Mouse (Mus musculus) MEL (cell line): ENCODE data around the gene Phf21a. TPM values are rescaled to one million over a fixed set of nuclear protein-coding genes. Genes with fewer than 3 reads are reported as not detected.

Experiments
- DNase-seq: peaks from one replicate; pipeline ENCODE4 v3.0.0; 2011; ENCODE audit warnings: low read depth, low spot score
- H3K27ac ChIP-seq: 2 replicates; pipeline ENCODE4 v1.5.1; 2012; ENCODE audit warnings: low read depth, mild to moderate bottlenecking, control low read depth, low read length, moderate library complexity; ENCODE audit not compliant: control insufficient read depth
- H3K27me3 ChIP-seq, 2 experiments: fragments of 150-350 bp in 1 of 2; sonication (generic) in 1 of 2; 2 replicates each; pipeline ENCODE4 v1.6.1; 2012; ENCODE audit warnings: low read length in 2 of 2, mild to moderate bottlenecking in 2 of 2, improper control_type of control experiment in 1 of 2, moderate library complexity in 1 of 2; ENCODE audit not compliant: insufficient read depth in 2 of 2, control insufficient read depth in 1 of 2
- H3K36me3 ChIP-seq, 2 experiments: 2 replicates each; pipeline ENCODE4 v1.6.1; 2012 to 2014; ENCODE audit warnings: low read length in 2 of 2, improper control_type of control experiment in 1 of 2, inconsistent platforms in 1 of 2, mild to moderate bottlenecking in 1 of 2; ENCODE audit not compliant: insufficient read depth in 2 of 2, control insufficient read depth in 1 of 2
- H3K4me1 ChIP-seq, 2 experiments: fragments of 150-350 bp in 1 of 2; sonication (generic) in 1 of 2; 2 replicates each; pipeline ENCODE4 v1.6.1; 2012; ENCODE audit warnings: low read length in 2 of 2, improper control_type of control experiment in 1 of 2, mild to moderate bottlenecking in 1 of 2; ENCODE audit not compliant: insufficient read depth in 2 of 2, control insufficient read depth in 1 of 2
- H3K4me3 ChIP-seq, 2 experiments: fragments of 150-350 bp in 1 of 2; sonication (generic) in 1 of 2; 2 replicates each; pipeline ENCODE4 v1.5.1; 2012; ENCODE audit warnings: low read depth in 2 of 2, low read length in 2 of 2, mild to moderate bottlenecking in 2 of 2, moderate library complexity in 2 of 2, control low read depth in 1 of 2, improper control_type of control experiment in 1 of 2; ENCODE audit not compliant: control insufficient read depth in 1 of 2, insufficient read depth in 1 of 2
- H3K79me2 ChIP-seq: 2 replicates; pipeline ENCODE4 v1.6.1; 2012; ENCODE audit warnings: mild to moderate bottlenecking, low read length, moderate library complexity; ENCODE audit not compliant: control insufficient read depth, poor library complexity, insufficient read depth
- H3K9ac ChIP-seq: 2 replicates; pipeline ENCODE4 v1.6.1; 2012; ENCODE audit warnings: low read depth, mild to moderate bottlenecking, control low read depth, low read length, moderate library complexity; ENCODE audit not compliant: control insufficient read depth, poor library complexity, severe bottlenecking
- H3K9me3 ChIP-seq: fragments of 150-350 bp; sonication (generic); replicated peaks from 2 replicates; pipeline ENCODE4 v1.6.1; 2012; ENCODE audit warnings: mild to moderate bottlenecking, low read length, improper control_type of control experiment, moderate library complexity; ENCODE audit not compliant: insufficient read depth
- CHD1 ChIP-seq: IDR thresholded peaks from 2 replicates; pipeline ENCODE4 v1.6.1; 2012; ENCODE audit warnings: low read depth, mild to moderate bottlenecking, inconsistent platforms, low read length, improper control_type of control experiment
- CHD2 ChIP-seq: IDR thresholded peaks from 2 replicates; pipeline ENCODE4 v1.6.1; 2011; ENCODE audit warnings: low read length, improper control_type of control experiment
- CTCF ChIP-seq, 3 experiments: IDR thresholded peaks in 2 of 3; conservative IDR thresholded peaks in 1 of 3; 2 replicates each; pipeline ENCODE4 v1.5.1; 2011 to 2012; ENCODE audit warnings: low read length in 3 of 3, low read depth in 2 of 3, mild to moderate bottlenecking in 2 of 3, improper control_type of control experiment in 1 of 3, inconsistent platforms in 1 of 3, mixed read lengths in 1 of 3, moderate library complexity in 1 of 3; ENCODE audit not compliant: control insufficient read depth in 1 of 3, insufficient read depth in 1 of 3, poor library complexity in 1 of 3, severe bottlenecking in 1 of 3
- E2F4 ChIP-seq: IDR thresholded peaks from 2 replicates; pipeline ENCODE4 v1.6.1; 2011; ENCODE audit warnings: low read depth, low read length, improper control_type of control experiment, borderline replicate concordance
- ELF1 ChIP-seq: IDR thresholded peaks from 2 replicates; pipeline ENCODE4 v1.6.1; 2014; ENCODE audit warnings: low read depth, mild to moderate bottlenecking, inconsistent platforms, low read length, improper control_type of control experiment, moderate library complexity
- EP300 ChIP-seq, 2 experiments: IDR thresholded peaks; 2 replicates each; pipeline ENCODE4 v1.6.1; 2011; ENCODE audit warnings: improper control_type of control experiment in 2 of 2, low read length in 2 of 2, low read depth in 1 of 2, mild to moderate bottlenecking in 1 of 2
- ETS1 ChIP-seq: IDR thresholded peaks from 2 replicates; pipeline ENCODE4 v1.6.1; 2012; ENCODE audit warnings: low read depth, mild to moderate bottlenecking, inconsistent platforms, low read length, improper control_type of control experiment, moderate library complexity
- GABPA ChIP-seq: IDR thresholded peaks from 2 replicates; pipeline ENCODE4 v1.6.1; 2012; ENCODE audit warnings: low read depth, mild to moderate bottlenecking, inconsistent platforms, low read length, improper control_type of control experiment, moderate library complexity
- GATA1 ChIP-seq: IDR thresholded peaks from 2 replicates; pipeline ENCODE4 v1.6.1; 2011; ENCODE audit warnings: low read depth, low read length, improper control_type of control experiment
- KAT2A ChIP-seq: conservative IDR thresholded peaks from 2 replicates; pipeline ENCODE4 v1.6.1; 2012; ENCODE audit warnings: low read depth, low read length, improper control_type of control experiment, inconsistent platforms
- MAZ ChIP-seq: IDR thresholded peaks from 2 replicates; pipeline ENCODE4 v1.6.1; 2012; ENCODE audit warnings: low read depth, mild to moderate bottlenecking, inconsistent platforms, low read length, improper control_type of control experiment
- MEF2A ChIP-seq: IDR thresholded peaks from 2 replicates; pipeline ENCODE4 v1.6.1; 2014; ENCODE audit warnings: low read depth, mild to moderate bottlenecking, inconsistent platforms, low read length, improper control_type of control experiment; ENCODE audit not compliant: poor library complexity, insufficient replicate concordance, severe bottlenecking; ENCODE audit errors: extremely low read depth
- MXI1 ChIP-seq: IDR thresholded peaks from 2 replicates; pipeline ENCODE4 v1.6.1; 2011; ENCODE audit warnings: mild to moderate bottlenecking, low read depth, low read length, improper control_type of control experiment
- MYB ChIP-seq: IDR thresholded peaks from 2 replicates; pipeline ENCODE4 v1.6.1; 2011; ENCODE audit warnings: mild to moderate bottlenecking, low read depth, low read length, improper control_type of control experiment
- NELFE ChIP-seq: IDR thresholded peaks from 2 replicates; pipeline ENCODE4 v1.6.1; 2011; ENCODE audit warnings: low read depth, low read length, improper control_type of control experiment
- NRF1 ChIP-seq: IDR thresholded peaks from 2 replicates; pipeline ENCODE4 v1.6.1; 2014; ENCODE audit warnings: low read depth, mild to moderate bottlenecking, inconsistent platforms, low read length, improper control_type of control experiment, moderate library complexity; ENCODE audit not compliant: poor library complexity, insufficient read depth, severe bottlenecking
- POLR2AphosphoS2 ChIP-seq: IDR thresholded peaks from 2 replicates; pipeline ENCODE4 v1.6.1; 2011; ENCODE audit warnings: low read length, improper control_type of control experiment
- RAD21 ChIP-seq: IDR thresholded peaks from 2 replicates; pipeline ENCODE4 v1.6.1; 2011; ENCODE audit warnings: mild to moderate bottlenecking, low read depth, low read length, improper control_type of control experiment
- RCOR1 ChIP-seq: IDR thresholded peaks from 2 replicates; pipeline ENCODE4 v1.6.1; 2012; ENCODE audit warnings: low read depth, mild to moderate bottlenecking, inconsistent platforms, low read length, improper control_type of control experiment
- SIN3A ChIP-seq: IDR thresholded peaks from 2 replicates; pipeline ENCODE4 v1.6.1; 2012; ENCODE audit warnings: low read length, improper control_type of control experiment, inconsistent platforms
- TAL1 ChIP-seq: IDR thresholded peaks from 2 replicates; pipeline ENCODE4 v1.6.1; 2012; ENCODE audit warnings: mild to moderate bottlenecking, inconsistent platforms, low read length, moderate library complexity, mixed read lengths
- TBP ChIP-seq: IDR thresholded peaks from 2 replicates; pipeline ENCODE4 v1.8.0; 2011; ENCODE audit warnings: low read depth, low read length, improper control_type of control experiment
- TCF12 ChIP-seq: IDR thresholded peaks from 2 replicates; pipeline ENCODE4 v1.6.1; 2014; ENCODE audit warnings: low read depth, mild to moderate bottlenecking, inconsistent platforms, low read length, improper control_type of control experiment, moderate library complexity
- UBTF ChIP-seq: IDR thresholded peaks from 2 replicates; pipeline ENCODE4 v1.6.1; 2012; ENCODE audit warnings: low read depth, mild to moderate bottlenecking, inconsistent platforms, low read length, improper control_type of control experiment, moderate library complexity, borderline replicate concordance; ENCODE audit not compliant: insufficient read depth
- USF1 ChIP-seq: IDR thresholded peaks from 2 replicates; pipeline ENCODE4 v1.6.1; 2014; ENCODE audit warnings: low read depth, mild to moderate bottlenecking, inconsistent platforms, low read length, improper control_type of control experiment, moderate library complexity
- ZC3H11A ChIP-seq: IDR thresholded peaks from 2 replicates; pipeline ENCODE4 v1.6.1; 2012; ENCODE audit warnings: low read depth, mild to moderate bottlenecking, inconsistent platforms, low read length, improper control_type of control experiment
- ZKSCAN1 ChIP-seq: IDR thresholded peaks from 2 replicates; pipeline ENCODE4 v1.6.1; 2012; ENCODE audit warnings: low read depth, mild to moderate bottlenecking, inconsistent platforms, low read length, improper control_type of control experiment, moderate library complexity
- ZMIZ1 ChIP-seq: IDR thresholded peaks from 2 replicates; pipeline ENCODE4 v1.6.1; 2012; ENCODE audit warnings: low read depth, mild to moderate bottlenecking, inconsistent platforms, low read length, improper control_type of control experiment, moderate library complexity
- ZNF384 ChIP-seq: IDR thresholded peaks from 2 replicates; pipeline ENCODE4 v1.6.1; 2012; ENCODE audit warnings: low read depth, mild to moderate bottlenecking, inconsistent platforms, low read length, improper control_type of control experiment
- polyA plus RNA-seq, 2 experiments: library from polyadenylated mRNA; stranded (reverse) in 1 of 2; unstranded in 1 of 2; fragments of >175 nt in 1 of 2; fragments of >200 nt in 1 of 2; gene quantifications; 2 replicates each; pipeline versions ENCODE4 v1.2.1 to v1.2.4; 2012; ENCODE audit warnings: low replicate concordance in 2 of 2, low read depth in 1 of 2; ENCODE audit not compliant: insufficient read length in 2 of 2, insufficient read depth in 1 of 2, missing spikeins in 1 of 2
- total RNA-seq: library from RNA; depleted of rRNA; stranded (reverse); fragments of 300-350 nt; gene quantifications from 2 replicates; pipeline ENCODE4 v1.2.3, GENCODE M21; 2012

The Phf21a gene
- total and polyA plus RNA-seq, 3 experiments, result 4.7 to 245 (median 15.6) TPM

- Histone ChIP-seq H3K36me3 (no peaks in the 10 kb centered on the region), H3K27ac (no peak overlapping the region)
- peak; percentile 11 for DNase-seq
These were observed 268.0 kb downstream of the Phf21a start for GRCm38 (mm10) chr2:92360893-92361292.

GRCm38 (mm10) chr2:92361795-92362194 is 268.9 kb downstream of the Phf21a start:
- DNase-seq, result no peak

More at GRCm38 (mm10) chr2:92360893-92361292, 268.0 kb downstream of the Phf21a start:
- no peaks in the 10 kb centered on the region for H3K9me3 ChIP-seq
- TF ChIP-seq GABPA (no peak), SIN3A (no peak), MYB (no peak)
- H3K79me2 ChIP-seq, result no peaks in the 10 kb centered on the region
- H3K4me3 ChIP-seq, result no peak overlapping the region
- H3K27me3 ChIP-seq, result no peaks in the 10 kb centered on the region
- H3K9ac ChIP-seq, result no peak overlapping the region
- H3K4me1 ChIP-seq, result no peaks in the 10 kb centered on the region

GRCm38 (mm10) chr2:92362571-92363228 is 269.8 kb downstream of the Phf21a start:
- Histone ChIP-seq H3K4me3 (no peak overlapping the region), H3K27ac (no peak overlapping the region), H3K9ac (no peak overlapping the region), H3K36me3 (no peaks in the 10 kb centered on the region), H3K79me2 (no peaks in the 10 kb centered on the region), H3K4me1 (no peaks in the 10 kb centered on the region), H3K9me3 (no peaks in the 10 kb centered on the region), H3K27me3 (no peaks in the 10 kb centered on the region)
- DNase-seq, result no peak
- no peak for TF ChIP-seq ZMIZ1
- no peak for TF ChIP-seq TCF12
- no peak for TF ChIP-seq MAZ
- TF ChIP-seq NELFE, result no peak
- no peak for TF ChIP-seq E2F4
- TF ChIP-seq EP300 (IDR thresholded peaks at IDR 0.05; ENCODE audit: low read depth in 1 of 2, low read length in 2 of 2), result no peak
- no peak for TF ChIP-seq ZC3H11A
- TF ChIP-seq MXI1, result no peak
- no peak for TF ChIP-seq ETS1
- no peak for TF ChIP-seq USF1
- TF ChIP-seq KAT2A, result no peak
- no peak for TF ChIP-seq TBP
- no peak for TF ChIP-seq UBTF
- no peak for TF ChIP-seq MEF2A
- no peak for TF ChIP-seq ELF1

More at GRCm38 (mm10) chr2:92361795-92362194, 268.9 kb downstream of the Phf21a start:
- H3K9me3 ChIP-seq, result no peaks in the 10 kb centered on the region
- H3K36me3 ChIP-seq, result no peaks in the 10 kb centered on the region
- H3K79me2 ChIP-seq, result no peaks in the 10 kb centered on the region
- no peak overlapping the region for H3K4me3 ChIP-seq
- H3K9ac ChIP-seq, result no peak overlapping the region
- no peak overlapping the region for H3K27ac ChIP-seq
- no peak for TF ChIP-seq TAL1
- no peak for TF ChIP-seq RAD21
- TF ChIP-seq RCOR1, result no peak
- TF ChIP-seq MYB, result no peak
- no peak for TF ChIP-seq POLR2AphosphoS2
- TF ChIP-seq SIN3A, result no peak
- no peak for TF ChIP-seq EP300 (IDR thresholded peaks at IDR 0.05; ENCODE audit: low read depth in 1 of 2, low read length in 2 of 2)
- TF ChIP-seq NRF1, result no peak
- no peak for TF ChIP-seq USF1
- no peak for TF ChIP-seq ZC3H11A
- no peak for TF ChIP-seq GATA1
- TF ChIP-seq KAT2A, result no peak
- no peak for TF ChIP-seq ZNF384
- no peak for TF ChIP-seq ZMIZ1
- TF ChIP-seq CHD2, result no peak
- TF ChIP-seq CTCF (IDR thresholded peaks at IDR 0.05 in 2 of 3, conservative IDR thresholded peaks at IDR 0.05 in 1 of 3; ENCODE audit: control insufficient read depth in 1 of 3, insufficient read depth in 1 of 3, low read depth in 2 of 3, low read length in 3 of 3, poor library complexity in 1 of 3, severe bottlenecking in 1 of 3), result no peak
- TF ChIP-seq CHD1, result no peak
- TF ChIP-seq MXI1, result no peak
- no peak for TF ChIP-seq GABPA
- no peak for TF ChIP-seq ZKSCAN1
- no peaks in the 10 kb centered on the region for H3K27me3 ChIP-seq
- no peaks in the 10 kb centered on the region for H3K4me1 ChIP-seq
